Mouse (Mus musculus): ENCODE data around the gene Tmem204. TPM values are rescaled to one million over a fixed set of nuclear protein-coding genes. Genes with fewer than 3 reads are reported as not detected.

Tmem204 gene
- polyA plus RNA-seq, 1 experiment from 2014 or later: 13.2 TPM

- ATAC-seq (ENCODE audit: insufficient number of reproducible peaks, insufficient read depth, low FRiP score, low TSS enrichment): no peak
- Histone ChIP-seq H3K4me1 (peaks cover 13% of the 10 kb centered on the region), H3K9ac (peak overlapping the region; percentile 97), H3K4me3 (peak overlapping the region; percentile 85), H3K27ac (peak overlapping the region; percentile 90), H3K36me3 (peaks cover 22% of the 10 kb centered on the region), H3K27me3 (no peaks in the 10 kb centered on the region), H3K4me2 (replicated peaks) (peak overlapping the region; percentile 92), H3K9me3 (no peaks in the 10 kb centered on the region)
- under 1% methylated on average over 75 of the region's 81 CpGs for WGBS
These were observed 69.5 kb downstream of the Tmem204 start for GRCm38 (mm10) chr17:25013606-25014501.

Other genes with a start within 250 kb of the Tmem204 start
- gene Hagh, start 243.4 kb downstream of the Tmem204 start, polyA plus RNA-seq (2016; fragmentation: Nextera tagmentation; extraction: Ambion mirVana): 24.2 and 26.1 TPM in 2 replicates
- 21.3 and 23.2 TPM in 2 replicates for gene Fahd1, start 233.2 kb downstream of the Tmem204 start, polyA plus RNA-seq (2016; fragmentation: Nextera tagmentation; extraction: Ambion mirVana)
- 0.22 and 0.28 TPM in 2 replicates for gene Igfals, start 217.6 kb downstream of the Tmem204 start, polyA plus RNA-seq (2016; fragmentation: Nextera tagmentation; extraction: Ambion mirVana)
- gene Nubp2, start 197.2 kb downstream of the Tmem204 start, polyA plus RNA-seq (2016; fragmentation: Nextera tagmentation; extraction: Ambion mirVana): 49.7 and 53.6 TPM in 2 replicates
- 43.3 and 43.8 TPM in 2 replicates for gene Spsb3, start 196.9 kb downstream of the Tmem204 start, polyA plus RNA-seq (2016; fragmentation: Nextera tagmentation; extraction: Ambion mirVana)
- 38.7 and 42.4 TPM in 2 replicates for gene Eme2, start 188.5 kb downstream of the Tmem204 start, polyA plus RNA-seq (2016; fragmentation: Nextera tagmentation; extraction: Ambion mirVana)
- gene Mrps34, start 188.5 kb downstream of the Tmem204 start, polyA plus RNA-seq (2016; fragmentation: Nextera tagmentation; extraction: Ambion mirVana): 99.6 and 107 TPM in 2 replicates
- gene Nme3, start 187.1 kb downstream of the Tmem204 start, polyA plus RNA-seq (2016; fragmentation: Nextera tagmentation; extraction: Ambion mirVana): 44.8 and 46.1 TPM in 2 replicates
- gene Mapk8ip3, start 146.6 kb downstream of the Tmem204 start, polyA plus RNA-seq (2016; fragmentation: Nextera tagmentation; extraction: Ambion mirVana): 55.8 and 59.5 TPM in 2 replicates
- 270 and 277 TPM in 2 replicates for gene Jpt2, start 122.9 kb downstream of the Tmem204 start, polyA plus RNA-seq (2016; fragmentation: Nextera tagmentation; extraction: Ambion mirVana)
- gene Cramp1l, start 67.8 kb downstream of the Tmem204 start, polyA plus RNA-seq (2016; fragmentation: Nextera tagmentation; extraction: Ambion mirVana): 10.5 and 12.0 TPM in 2 replicates
- 29.0 and 29.8 TPM in 2 replicates for gene Ift140, start 67.5 kb downstream of the Tmem204 start, polyA plus RNA-seq (2016; fragmentation: Nextera tagmentation; extraction: Ambion mirVana)
- 49.1 and 51.0 TPM in 2 replicates for gene Telo2, start 32.4 kb upstream of the Tmem204 start, polyA plus RNA-seq (2016; fragmentation: Nextera tagmentation; extraction: Ambion mirVana)
- gene Ptx4, start 37.2 kb upstream of the Tmem204 start, polyA plus RNA-seq (2016; fragmentation: Nextera tagmentation; extraction: Ambion mirVana): 0.48 and 0.88 TPM in 2 replicates
- 27.1 and 27.4 TPM in 2 replicates for gene Clcn7, start 49.8 kb upstream of the Tmem204 start, polyA plus RNA-seq (2016; fragmentation: Nextera tagmentation; extraction: Ambion mirVana)
- not detected in 2 replicates for gene Ccdc154, start 78.9 kb upstream of the Tmem204 start, polyA plus RNA-seq (2016; fragmentation: Nextera tagmentation; extraction: Ambion mirVana)
- gene Gm38655, start 91.9 kb upstream of the Tmem204 start, polyA plus RNA-seq (2016; fragmentation: Nextera tagmentation; extraction: Ambion mirVana): not detected in 2 replicates
- 35.1 and 35.3 TPM in 2 replicates for gene BC003965, start 101.0 kb upstream of the Tmem204 start, polyA plus RNA-seq (2016; fragmentation: Nextera tagmentation; extraction: Ambion mirVana)
- 10.6 and 12.9 TPM in 2 replicates for gene Unkl, start 104.8 kb upstream of the Tmem204 start, polyA plus RNA-seq (2016; fragmentation: Nextera tagmentation; extraction: Ambion mirVana)
- 34.1 and 34.9 TPM in 2 replicates for gene Gnptg, start 156.5 kb upstream of the Tmem204 start, polyA plus RNA-seq (2016; fragmentation: Nextera tagmentation; extraction: Ambion mirVana)
- 63.7 and 65.8 TPM in 2 replicates for gene Tsr3, start 156.6 kb upstream of the Tmem204 start, polyA plus RNA-seq (2016; fragmentation: Nextera tagmentation; extraction: Ambion mirVana)
- 1.5 and 1.9 TPM in 2 replicates for gene Baiap3, start 172.8 kb upstream of the Tmem204 start, polyA plus RNA-seq (2016; fragmentation: Nextera tagmentation; extraction: Ambion mirVana)
- 782 and 798 TPM in 2 replicates for gene Ube2i, start 191.0 kb upstream of the Tmem204 start, polyA plus RNA-seq (2016; fragmentation: Nextera tagmentation; extraction: Ambion mirVana)
- not detected in 2 replicates for gene Prss34, start 214.8 kb upstream of the Tmem204 start, polyA plus RNA-seq (2016; fragmentation: Nextera tagmentation; extraction: Ambion mirVana)
- 0.19 TPM in 1 of 2 replicates, not detected in the other for gene Prss28, start 225.1 kb upstream of the Tmem204 start, polyA plus RNA-seq (2016; fragmentation: Nextera tagmentation; extraction: Ambion mirVana)
- gene Prss29, start 235.1 kb upstream of the Tmem204 start, polyA plus RNA-seq (2016; fragmentation: Nextera tagmentation; extraction: Ambion mirVana): not detected in 2 replicates

Data from embryonic facial prominence, embryonic 12.5 days (tissue).